7 mouse cellular contexts compared by ENCODE assay signal in the genomic region with DNA sequence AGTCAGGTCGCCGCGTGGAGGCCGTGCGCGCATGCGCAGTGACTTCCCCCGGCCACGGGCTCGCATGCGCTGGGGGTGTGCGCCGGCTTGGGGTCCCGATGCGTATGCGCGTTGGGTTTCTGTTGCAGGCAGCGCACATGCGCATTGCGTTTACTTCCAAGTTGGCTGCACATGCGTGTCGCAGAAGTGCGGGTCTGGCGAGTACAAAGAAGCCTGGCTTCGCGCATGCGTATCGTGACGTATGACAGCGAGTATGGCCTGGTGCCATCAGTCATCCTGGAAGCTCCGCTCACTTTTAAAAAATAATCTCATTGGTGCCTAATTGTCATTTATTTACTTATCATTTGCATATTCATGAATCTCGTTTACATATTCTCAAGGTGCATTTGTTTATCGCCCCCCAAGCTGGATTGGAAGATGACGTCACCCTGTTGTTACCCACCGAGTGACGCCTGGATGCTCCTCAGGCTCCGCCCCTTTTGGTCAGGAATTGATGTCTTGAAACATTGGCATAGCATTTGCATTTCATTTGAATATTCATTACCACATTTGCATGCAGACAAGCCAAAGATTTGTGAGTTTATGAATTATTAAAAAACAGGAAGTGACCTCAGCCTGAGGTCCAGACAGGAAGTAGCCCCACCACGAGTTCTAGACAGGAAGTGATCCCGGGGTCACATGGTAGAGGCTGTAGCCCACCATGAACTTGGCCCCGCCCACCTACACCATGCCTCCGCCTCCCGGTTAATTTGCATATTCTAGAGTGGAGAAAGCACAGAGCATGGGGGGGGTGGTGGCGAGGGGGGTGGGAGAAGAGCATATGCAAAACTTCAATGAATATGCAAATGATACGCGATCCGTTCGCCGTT. TPM values are rescaled to one million over a fixed set of nuclear protein-coding genes. Genes with fewer than 3 reads are reported as not detected.
A peak's percentile ranks its signal among the peaks of the same experiment; 100 is the strongest.
DNase-seq lines count a peak whose midpoint lies in the region; ATAC-seq lines count a peak whose summit lies in the region.

No protein-coding gene starts in this region.

- peak overlapping the region; percentile 55 for H3K4me2 ChIP-seq in intestine, embryonic 16.5 days (ENCODE audit: low read depth, low read length)
- peak overlapping the region; percentile 55 for H3K4me2 ChIP-seq in midbrain, embryonic 11.5 days

- no peaks in the 10 kb centered on the region for H3K9me3 ChIP-seq in intestine, embryonic 16.5 days (ENCODE audit: control insufficient read depth, low read length)
- H3K9me3 ChIP-seq in midbrain, embryonic 11.5 days (ENCODE audit: control insufficient read depth, low read length), result no peaks in the 10 kb centered on the region

- no peaks in the 10 kb centered on the region for H3K36me3 ChIP-seq in intestine, embryonic 16.5 days (ENCODE audit: control insufficient read depth, insufficient read depth, low read length)
- H3K36me3 ChIP-seq in midbrain, embryonic 11.5 days (ENCODE audit: control insufficient read depth, insufficient read depth, low read length), result no peaks in the 10 kb centered on the region

- H3K27me3 ChIP-seq in intestine, embryonic 16.5 days (replicated peaks; ENCODE audit: control insufficient read depth, insufficient read depth, low read length), result no peaks in the 10 kb centered on the region
- H3K27me3 ChIP-seq in midbrain, embryonic 11.5 days (ENCODE audit: control insufficient read depth, insufficient read depth, low read length), result no peaks in the 10 kb centered on the region

- H3K9ac ChIP-seq in intestine, embryonic 16.5 days (ENCODE audit: low read depth, low read length), result peak overlapping the region; percentile 81
- H3K9ac ChIP-seq in midbrain, embryonic 11.5 days (ENCODE audit: low read length), result peak overlapping the region; percentile 79

- H3K4me3 ChIP-seq in intestine, embryonic 16.5 days (ENCODE audit: low read length), result peak overlapping the region; percentile 72
- peak overlapping the region; percentile 68 for H3K4me3 ChIP-seq in midbrain, embryonic 11.5 days (ENCODE audit: low read depth, low read length)

- under 1% methylated on average over 48 of the region's 48 CpGs for WGBS in intestine, embryonic 16.5 days
- under 1% methylated on average over 48 of the region's 48 CpGs for WGBS in midbrain, embryonic 11.5 days

- intact Hi-C loops in left cerebral cortex, postnatal 36 days (cut with DNase I), result loop anchor here (5.0 kb wide), 1 partner anchor 142 kb away; no protein-coding TSS in a partner anchor

- DNase-seq in adrenal gland, adult 8-10 months, result peak; percentile 99
- peak; percentile 96 for DNase-seq in embryo, embryonic 9.5 days (ENCODE audit: extremely low spot score)
- DNase-seq in gastrocnemius, postnatal 4 days (ENCODE audit: low spot score in 2 of 2), result peak; percentile 99
- peak; percentile 100 for DNase-seq in left cerebral cortex, postnatal 36 days (ENCODE audit: low spot score in 2 of 2)
- DNase-seq in midbrain, embryonic 11.5 days (ENCODE audit: low spot score, missing footprints), result peak; percentile 99
- peak; percentile 100 for DNase-seq in skeletal muscle tissue, adult 2 months (ENCODE audit: low read depth, low spot score)

- peak; percentile 61 for ATAC-seq in intestine, embryonic 16.5 days
- ATAC-seq in midbrain, embryonic 11.5 days (ENCODE audit: low FRiP score), result peak; percentile 79

- no peaks in the 10 kb centered on the region for H3K4me1 ChIP-seq in intestine, embryonic 16.5 days (ENCODE audit: control insufficient read depth, insufficient read depth, low read length)
- H3K4me1 ChIP-seq in midbrain, embryonic 11.5 days (ENCODE audit: control insufficient read depth, insufficient read depth, low read length), result no peaks in the 10 kb centered on the region

- peak overlapping the region; percentile 99 for H3K27ac ChIP-seq in intestine, embryonic 16.5 days (ENCODE audit: low read length)
- H3K27ac ChIP-seq in midbrain, embryonic 11.5 days (ENCODE audit: low read depth, low read length), result peak overlapping the region; percentile 96

RNA-seq across cellular contexts. Expression of a gene that starts 51.9 kb away (rescaled TPM):
- total RNA-seq in adrenal gland, adult 8-10 months (2022), result 100 to 1,000 TPM in 3 of 4 experiments, 10 to 100 TPM in 1; 98.3 to 182 (median 140) TPM
- total RNA-seq in gastrocnemius, postnatal 4 days (2021), result 100 to 1,000 TPM; 139 to 147 TPM
- polyA plus RNA-seq in intestine, embryonic 16.5 days (2015; fragmentation: Nextera tagmentation; extraction: Ambion mirVana), result 138 and 143 TPM in 2 replicates
- 100 to 1,000 TPM in 1 of 2 experiments, 10 to 100 TPM in 1; 96.5 to 106 TPM for total RNA-seq in left cerebral cortex, postnatal 36 days (2021)
- 84.3 and 113 TPM in 2 replicates for polyA plus RNA-seq in midbrain, embryonic 11.5 days (2014; fragmentation: Nextera tagmentation; extraction: Ambion mirVana)

Comparison
In these comparisons a context has a peak if more than half of its experiments do, and no peak if none do; other contexts are left out.
1. Peak in every context shown above with its lines: DNase-seq, ATAC-seq, H3K4me3 ChIP-seq and H3K27ac ChIP-seq.